Mouse (Mus musculus) monocyte, adult 2 months (primary cell): ENCODE results near the gene Tcte2.

Source experiments
- DNase-seq, 2 experiments: peaks; one replicate each; pipeline ENCODE4 v3.0.0; 2022; ENCODE audit warnings: low spot score in 2 of 2, low read depth in 1 of 2

Tcte2 gene

GRCm38 (mm10) chr17:13721372-13721771, 40.3 kb downstream of the Tcte2 start:
- DNase-seq, result no peak

- no peak for DNase-seq
Observed at GRCm38 (mm10) chr17:13720187-13720586, 41.4 kb downstream of the Tcte2 start.

GRCm38 (mm10) chr17:13717428-13717827, 44.2 kb downstream of the Tcte2 start:
- DNase-seq, result no peak

DNA sequence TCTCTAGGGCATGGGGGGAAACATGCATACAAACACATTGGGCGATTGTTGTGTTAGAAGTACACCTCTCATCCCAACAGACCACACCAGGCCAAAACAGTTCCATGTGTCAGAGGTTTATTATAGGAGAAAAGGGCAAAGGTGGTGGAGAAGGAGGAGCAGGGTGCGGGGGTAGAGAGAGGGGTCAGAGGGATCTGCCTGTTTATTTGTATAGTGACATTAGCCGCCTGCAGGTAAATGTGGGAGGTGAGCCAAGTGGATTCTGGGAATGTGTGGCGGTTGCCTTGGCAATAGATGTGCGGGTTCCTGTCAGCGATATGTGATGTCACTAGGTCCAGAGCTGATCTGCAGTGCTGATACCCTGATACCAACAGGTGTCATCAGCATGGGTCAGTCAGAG, 45.3 kb downstream of the Tcte2 start:
- DNase-seq, result no peak

DNA sequence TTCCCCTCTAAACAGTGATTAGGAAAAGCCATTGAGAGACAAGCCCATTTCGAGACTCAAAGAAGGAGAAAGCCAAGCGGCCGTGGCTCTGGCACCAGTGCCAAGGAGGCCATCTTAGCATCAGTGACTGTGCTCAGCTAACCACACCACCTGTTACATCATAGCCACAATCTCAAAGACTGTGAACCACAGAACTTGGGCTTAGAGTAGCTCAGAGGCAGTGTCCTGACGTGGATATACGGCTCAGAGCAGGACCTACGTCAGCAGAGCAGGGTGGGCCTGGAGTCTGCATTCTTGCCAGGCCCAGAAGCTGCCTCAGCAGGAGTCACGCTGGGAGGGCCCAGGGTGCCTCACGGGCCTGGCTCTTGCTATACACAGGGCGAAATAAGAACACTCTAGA, 46.1 kb downstream of the Tcte2 start:
- DNase-seq, result no peak

- DNase-seq, result no peak
Observed at GRCm38 (mm10) chr17:13714654-13715053, 47.0 kb downstream of the Tcte2 start.

DNA sequence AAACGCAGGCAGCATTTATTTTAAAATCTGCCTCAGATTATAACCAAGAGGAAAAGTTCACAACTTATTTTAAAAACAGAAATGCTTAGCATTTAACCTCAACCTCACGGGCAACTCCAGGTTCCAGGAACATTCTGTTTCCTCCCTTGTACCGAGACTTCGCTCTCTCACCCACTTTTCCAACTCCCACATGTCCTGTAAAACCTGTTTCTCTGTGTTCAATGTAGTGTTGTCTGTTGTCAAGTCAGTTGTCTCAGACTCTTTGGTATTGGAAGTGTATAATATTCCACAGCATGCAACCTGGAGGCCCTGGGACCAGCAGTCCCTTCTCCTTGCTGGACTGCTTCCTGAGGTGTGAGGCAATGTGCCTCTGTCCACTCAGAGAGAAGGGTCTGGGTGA, 47.5 kb downstream of the Tcte2 start:
- no peak for DNase-seq

- no peak for DNase-seq
Observed at GRCm38 (mm10) chr17:13712518-13712917, 49.1 kb downstream of the Tcte2 start.

DNA sequence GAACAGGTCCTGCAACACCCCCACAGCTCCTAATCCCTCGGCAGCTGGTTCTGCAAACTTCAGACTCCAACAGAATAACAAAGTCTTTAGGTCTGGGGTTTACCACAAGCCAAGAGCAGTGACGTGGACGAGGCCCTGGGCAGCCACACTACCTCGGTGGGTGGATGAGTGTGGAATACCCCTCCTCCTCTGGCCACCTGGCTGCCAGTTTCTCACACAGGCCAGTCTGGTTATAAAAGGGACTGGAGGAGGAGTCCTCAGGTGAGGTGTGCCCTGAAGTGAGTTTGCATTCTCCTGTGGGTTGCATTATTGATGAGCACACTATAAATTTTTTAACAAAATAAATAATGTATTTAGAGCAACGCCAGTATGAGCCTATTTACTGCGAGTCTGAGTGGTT, 49.5 kb downstream of the Tcte2 start:
- no peak for DNase-seq

DNA sequence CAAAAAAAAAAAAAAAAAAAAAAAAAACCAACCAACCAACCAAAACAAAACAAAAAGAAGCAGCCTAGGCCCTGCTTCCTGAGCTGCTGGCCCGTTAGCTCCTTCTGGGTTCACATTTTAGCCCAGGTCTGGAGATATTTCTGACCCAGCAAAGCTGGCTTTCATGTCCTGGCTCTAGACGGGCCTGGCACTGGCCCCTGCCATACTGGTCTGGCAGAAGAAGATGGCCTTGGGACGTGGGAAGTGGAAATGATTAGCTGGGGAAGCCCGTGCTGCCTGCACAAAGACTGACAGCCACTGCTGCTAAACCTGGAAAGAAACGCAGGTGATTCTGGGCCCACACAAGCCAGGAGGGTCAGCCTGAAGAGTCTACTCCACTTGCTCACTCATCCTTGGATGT, 50.5 kb downstream of the Tcte2 start:
- no peak for DNase-seq

GRCm38 (mm10) chr17:13705481-13705921, 56.1 kb downstream of the Tcte2 start:
- DNase-seq, result no peak

DNA sequence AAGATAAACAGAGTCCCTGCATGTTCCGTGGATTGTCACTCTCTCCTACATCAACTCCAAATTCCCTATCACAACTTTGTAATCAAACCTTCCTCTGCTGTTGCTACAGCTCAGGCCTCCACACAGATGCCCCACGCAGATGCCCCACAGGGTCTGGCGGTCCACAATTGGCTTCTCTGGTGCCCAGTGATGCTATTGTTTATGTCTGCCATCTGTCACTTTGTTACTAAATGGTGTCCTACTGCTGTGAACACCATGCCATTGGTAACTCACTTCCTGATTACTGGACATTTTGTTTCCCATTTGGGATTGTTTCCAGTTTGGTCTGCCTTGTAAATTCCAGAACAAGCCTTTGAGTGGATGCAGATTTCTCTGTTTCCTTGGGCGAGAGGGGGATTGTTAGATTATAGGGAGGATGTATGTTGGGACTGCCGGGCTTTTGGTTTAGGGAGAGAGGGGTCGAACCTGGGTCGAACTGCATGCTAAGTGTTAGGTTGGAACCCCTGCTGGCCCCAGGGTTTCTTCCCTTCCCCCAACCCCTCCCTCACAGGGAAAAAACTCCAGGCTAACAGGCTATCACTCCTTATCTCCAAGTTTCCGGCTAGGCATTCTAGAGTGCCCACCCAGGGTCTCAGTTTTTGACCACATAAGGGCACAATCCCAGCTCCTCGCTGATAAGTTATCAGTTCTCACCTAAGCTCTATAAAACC, 57.9 kb downstream of the Tcte2 start:
- no peak for DNase-seq

- no peak for DNase-seq
Observed at GRCm38 (mm10) chr17:13700131-13701016, 61.3 kb downstream of the Tcte2 start.

- DNase-seq, result no peak
Observed at GRCm38 (mm10) chr17:13699716-13700115, 61.9 kb downstream of the Tcte2 start.

GRCm38 (mm10) chr17:13698194-13698593, 63.4 kb downstream of the Tcte2 start:
- no peak for DNase-seq

- no peak for DNase-seq
Observed at GRCm38 (mm10) chr17:13697646-13698045, 64.0 kb downstream of the Tcte2 start.

DNA sequence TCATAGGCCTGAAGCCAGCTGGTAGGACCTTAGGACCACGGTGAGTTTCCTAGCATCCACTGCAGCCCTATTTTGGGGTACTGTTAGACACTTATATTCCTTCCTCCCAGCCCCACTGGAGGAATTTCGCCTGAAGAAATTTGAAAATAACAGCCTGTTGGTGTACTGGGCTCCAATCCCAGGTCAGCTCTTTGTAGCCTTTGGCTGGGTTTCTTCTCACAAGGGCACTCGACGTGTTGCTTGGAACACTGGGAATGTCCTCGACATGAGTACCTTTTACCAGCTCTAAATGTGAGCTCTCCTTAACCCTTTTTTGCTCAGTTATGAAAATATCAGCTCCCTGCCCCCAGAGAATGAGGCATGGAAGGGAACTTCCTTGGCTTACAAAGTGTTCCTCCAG, 65.7 kb downstream of the Tcte2 start:
- DNase-seq, result no peak

DNA sequence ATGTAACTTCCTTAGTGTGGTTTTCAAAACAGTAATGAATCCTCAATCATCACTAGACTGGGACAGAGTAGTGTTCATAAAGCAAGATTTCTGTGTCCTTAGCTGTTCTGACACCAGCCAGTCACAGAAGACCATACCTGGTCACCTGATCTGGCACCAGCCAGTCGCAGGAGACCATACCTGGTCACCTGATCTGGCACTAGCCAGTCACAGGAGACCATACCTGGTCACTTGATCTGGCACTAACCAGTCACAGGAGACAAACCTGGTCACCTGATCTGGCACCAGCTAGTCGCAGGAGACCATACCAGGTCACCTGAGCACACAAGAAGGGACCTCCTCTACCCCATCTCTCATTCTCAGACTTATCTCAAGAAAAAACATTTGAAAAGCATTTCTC, 66.4 kb downstream of the Tcte2 start:
- no peak for DNase-seq

DNA sequence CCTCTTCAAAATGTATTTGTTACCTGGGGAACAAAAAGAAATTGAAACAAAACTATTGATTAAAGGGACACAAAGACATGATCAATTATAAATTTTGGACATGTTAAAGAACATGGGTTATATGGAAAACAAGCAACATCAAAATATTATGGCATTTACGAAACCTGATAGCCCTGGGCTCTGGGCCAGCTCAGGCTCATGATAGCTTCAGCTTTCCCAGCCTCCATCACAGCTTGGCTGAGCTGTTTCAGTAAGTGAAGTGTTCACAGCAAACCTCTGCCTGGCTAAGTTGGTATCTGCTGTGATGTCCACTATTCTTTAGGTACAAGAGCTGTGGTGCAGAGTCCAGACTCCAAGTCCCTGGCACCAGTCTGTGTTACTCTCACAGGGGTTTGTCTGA, 67.4 kb downstream of the Tcte2 start:
- DNase-seq, result no peak

DNA sequence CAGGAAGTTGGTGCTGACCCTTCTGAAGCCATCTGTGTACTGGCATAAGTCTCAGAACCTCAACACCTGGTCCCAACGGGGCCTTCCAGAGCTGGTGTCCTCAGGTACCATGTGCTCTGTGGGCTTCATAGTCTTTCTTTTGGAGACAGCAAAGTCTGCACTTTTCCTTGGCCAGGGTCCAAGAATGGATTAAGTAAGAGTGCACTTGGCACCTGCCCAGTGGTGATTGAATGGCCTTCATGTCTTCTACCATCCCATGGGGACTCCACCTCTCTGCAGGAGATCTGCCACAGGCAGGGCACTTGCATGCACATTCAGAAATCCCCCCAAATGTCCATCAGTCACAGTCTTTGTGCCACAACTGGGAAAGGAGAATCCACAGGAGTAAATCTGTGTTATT, 74.0 kb downstream of the Tcte2 start:
- no peak for DNase-seq

DNA sequence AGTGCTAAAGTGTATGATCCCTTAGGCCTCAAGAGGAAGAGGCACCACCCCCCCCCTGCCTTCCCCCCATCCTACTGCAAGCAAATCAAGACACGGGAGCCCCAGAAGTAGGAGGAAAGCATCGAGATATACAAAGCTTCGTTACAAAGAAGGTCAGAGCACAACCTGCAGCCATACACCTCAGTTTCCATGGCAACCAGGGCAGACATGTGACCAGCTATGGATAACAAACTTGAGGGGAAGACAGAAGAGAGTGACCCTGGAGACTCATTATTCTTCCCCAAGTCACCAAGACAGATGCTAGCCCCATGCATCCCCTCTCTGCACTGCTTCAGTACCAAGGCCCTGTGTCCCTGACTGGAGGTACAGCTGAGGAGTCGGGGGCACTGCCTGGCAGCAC, 74.5 kb downstream of the Tcte2 start:
- DNase-seq, result no peak

DNA sequence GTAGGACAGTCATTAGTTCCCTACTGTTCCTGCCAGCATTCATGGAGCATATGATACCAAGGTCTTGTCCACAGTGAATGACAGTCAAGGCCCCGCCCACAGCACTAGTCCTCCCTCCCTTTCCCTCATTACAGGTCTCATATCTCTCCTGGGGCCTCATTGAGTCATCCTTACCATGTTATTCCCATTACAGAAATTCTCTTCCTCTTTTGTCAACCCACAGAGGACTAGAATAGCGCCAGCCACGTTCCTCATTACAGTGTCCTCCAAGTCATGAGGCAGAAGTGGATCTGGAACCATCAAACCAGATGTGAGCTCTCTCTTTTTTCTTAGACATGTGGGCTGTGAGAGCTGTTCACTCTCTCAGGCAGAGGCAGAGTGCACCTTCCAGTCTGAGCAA, 76.0 kb downstream of the Tcte2 start:
- peak; percentile 45 to 68 for DNase-seq
